Mouse (Mus musculus): ENCODE measurements at regions not wholly inside any gene's neighbourhood (a gene's known extent, or its start where the extent isn't known, plus 50 kb on each side); places are given as distances from the start of the nearest gene placed in this dataset.

- no peak for TF ChIP-seq CTCF (IDR thresholded peaks at IDR 0.05)
- TF ChIP-seq EP300 (IDR thresholded peaks at IDR 0.05), result no peak
These were observed 66.5 kb upstream of the Slc38a4 start for GRCm38 (mm10) chr15:97122263-97122662.

All from lung, postnatal 0 days (tissue).